Mouse (Mus musculus) ovary, postnatal 10 days (tissue): ENCODE measurements around the gene Phc3.
"Not testable (repeated sequence)": the region's sequence is repeated elsewhere in the genome, so short reads cannot be mapped to it uniquely, and the experiment has no call there.

Source experiments
- DNase-seq: peaks from one replicate; pipeline ENCODE4 v3.0.0; 2022; ENCODE audit warnings: low spot score

Phc3 gene

GRCm38 (mm10) chr3:30868625-30869024 lies 100.6 kb downstream of the Phc3 start:
- no peak for DNase-seq

DNA sequence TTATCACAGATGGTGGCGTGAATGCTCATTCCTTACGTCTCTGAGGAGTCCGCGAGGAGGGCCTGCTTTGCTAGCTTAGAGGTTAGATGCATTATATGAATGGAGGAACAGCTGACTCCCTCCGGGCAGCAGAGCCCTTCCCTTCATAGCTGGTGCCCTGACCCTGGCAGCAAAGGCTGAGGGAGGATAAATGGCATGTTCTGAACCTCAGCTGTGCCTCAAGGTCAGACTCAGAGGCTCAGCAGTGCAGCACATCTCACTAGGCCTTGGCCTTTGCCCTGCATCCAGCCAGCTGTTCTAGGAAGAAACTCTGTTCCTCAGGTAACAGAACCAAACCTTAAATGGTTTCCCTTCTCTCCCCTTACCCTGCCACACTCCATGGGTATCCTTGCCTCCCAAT lies 101.0 kb downstream of the Phc3 start:
- DNase-seq = no peak

GRCm38 (mm10) chr3:30864640-30865039 lies 104.6 kb downstream of the Phc3 start:
- DNase-seq = no peak

DNA sequence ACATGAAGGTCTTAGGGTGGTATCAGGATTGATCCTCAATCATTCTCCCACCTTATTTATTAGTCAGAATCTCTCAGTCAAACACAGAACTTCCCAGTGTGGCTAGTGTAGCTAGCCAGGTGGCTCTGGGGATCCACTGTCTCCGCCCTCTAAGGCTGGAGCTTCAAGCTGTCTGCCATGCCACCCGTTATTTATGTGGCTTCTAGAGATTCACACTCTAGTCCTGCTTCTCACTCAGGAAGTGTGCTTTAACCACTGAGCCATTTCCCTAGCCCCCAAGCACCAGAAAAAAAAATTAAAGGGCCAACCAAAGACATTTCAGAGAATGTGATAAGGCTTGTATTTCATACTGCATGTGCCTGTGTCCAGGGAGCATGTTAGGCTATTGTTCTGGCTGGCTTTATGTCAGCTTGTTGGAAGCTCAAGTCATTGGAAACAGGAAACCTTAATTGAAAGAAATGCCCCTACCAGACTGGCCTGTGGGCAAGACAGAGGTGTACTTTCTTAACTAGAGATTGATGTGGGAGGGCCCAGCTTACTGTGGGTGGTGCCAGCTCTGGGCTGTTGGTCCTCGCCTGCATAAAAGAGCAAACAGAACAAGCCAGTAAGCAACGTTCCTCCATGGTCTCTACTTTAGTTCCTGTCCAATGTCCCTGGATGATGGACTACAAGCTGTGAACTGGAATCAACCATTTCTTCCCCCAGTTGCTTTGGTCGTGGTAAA lies 105.3 kb downstream of the Phc3 start:
- no peak for DNase-seq

DNA sequence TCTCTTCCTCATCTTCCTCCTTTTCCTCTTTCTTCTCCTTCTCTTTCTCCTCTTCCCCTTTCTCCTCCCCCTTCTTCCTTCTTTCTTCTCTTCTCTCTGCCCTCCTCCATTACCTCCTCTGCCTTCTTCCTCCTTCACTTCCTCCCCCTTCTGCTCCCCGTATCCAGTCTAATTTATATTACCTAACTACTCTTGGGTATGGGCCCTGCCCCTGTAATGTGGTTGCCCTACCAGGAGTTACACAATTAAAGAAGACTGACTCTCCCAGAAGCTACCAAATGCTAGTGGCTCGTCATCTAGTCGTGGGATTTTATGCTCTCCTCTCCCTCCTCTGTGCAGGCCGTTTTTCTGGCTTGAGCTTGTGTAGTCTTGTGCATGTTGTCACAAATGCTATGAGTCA lies 108.5 kb downstream of the Phc3 start:
- DNase-seq = no peak

DNA sequence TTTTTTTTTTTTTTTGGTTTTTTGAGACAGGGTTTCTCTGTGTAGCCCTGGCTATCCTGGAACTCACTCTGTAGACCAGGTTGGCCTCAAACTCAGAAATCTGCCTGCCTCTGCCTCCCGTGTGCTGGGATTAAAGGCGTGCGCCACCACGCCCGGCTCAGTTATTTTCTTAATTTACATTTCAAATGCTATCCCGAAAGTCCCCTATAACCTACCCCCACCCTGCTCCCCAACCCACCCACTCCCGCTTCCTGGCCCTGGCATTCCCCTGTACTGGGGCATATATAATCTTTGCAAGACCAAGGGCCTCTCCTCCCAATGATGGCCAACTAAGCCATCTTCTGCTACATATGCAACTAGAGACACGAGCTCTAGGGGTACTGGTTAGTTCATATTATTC lies 109.6 kb downstream of the Phc3 start:
- DNase-seq = not testable (repeated sequence)

- DNase-seq = peak; percentile 19
These were observed 113.4 kb downstream of the Phc3 start, which contains the start of gene Gpr160 for GRCm38 (mm10) chr3:30855604-30856458. Gene Gpr160 (plus strand): TSS chr3:30855950.

- DNase-seq = no peak
These were observed 115.6 kb downstream of the Phc3 start for GRCm38 (mm10) chr3:30853596-30853995.

GRCm38 (mm10) chr3:30851422-30851821 lies 117.8 kb downstream of the Phc3 start:
- no peak for DNase-seq
